Mouse (Mus musculus) adrenal gland, postnatal 0 days (tissue): ENCODE measurements around the gene Fkbp3. TPM values are rescaled to one million over a fixed set of nuclear protein-coding genes. Genes with fewer than 3 reads are reported as not detected.

ENCODE experiments used
- polyA plus RNA-seq: library from polyadenylated mRNA; unstranded; fragments of >200 nt; fragmentation: Nextera tagmentation; extraction: Ambion mirVana; gene quantifications from 2 replicates; pipeline ENCODE4 v1.2.1, GENCODE M21; 2015

Fkbp3 gene
- polyA plus RNA-seq, result 628 and 947 TPM in 2 replicates

DNA sequence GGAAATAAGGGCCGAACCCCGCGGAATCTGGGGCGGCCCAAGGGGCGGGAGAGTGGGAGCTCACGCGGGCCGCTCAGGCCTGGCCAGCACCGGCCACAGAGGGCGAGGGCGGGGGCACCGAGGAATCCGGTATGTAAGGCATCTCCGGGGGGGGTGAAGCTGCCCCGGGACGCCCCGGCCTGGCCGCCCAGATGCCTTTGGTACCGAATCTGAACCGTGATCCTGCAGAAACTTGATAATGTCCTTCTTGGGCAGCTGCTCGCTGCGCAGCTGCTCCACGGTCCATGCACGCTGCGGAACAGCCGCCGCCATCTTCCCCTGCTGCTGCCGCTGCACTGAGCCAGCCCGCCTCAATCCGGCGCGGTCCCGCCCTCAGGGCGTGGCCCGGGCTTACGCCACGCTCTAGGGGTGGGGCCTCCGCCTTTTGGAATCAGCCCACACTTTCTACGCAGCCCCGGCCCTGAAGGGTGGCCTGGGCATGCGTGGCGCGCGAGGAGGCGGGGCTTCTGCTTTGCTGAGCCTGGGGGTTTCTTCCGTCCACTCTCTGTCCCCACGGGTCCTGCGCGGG lies at the start of gene Fkbp3:
Fkbp3 (minus strand) TSS at position 397 of the 568 bp plus-strand sequence.

DNA sequence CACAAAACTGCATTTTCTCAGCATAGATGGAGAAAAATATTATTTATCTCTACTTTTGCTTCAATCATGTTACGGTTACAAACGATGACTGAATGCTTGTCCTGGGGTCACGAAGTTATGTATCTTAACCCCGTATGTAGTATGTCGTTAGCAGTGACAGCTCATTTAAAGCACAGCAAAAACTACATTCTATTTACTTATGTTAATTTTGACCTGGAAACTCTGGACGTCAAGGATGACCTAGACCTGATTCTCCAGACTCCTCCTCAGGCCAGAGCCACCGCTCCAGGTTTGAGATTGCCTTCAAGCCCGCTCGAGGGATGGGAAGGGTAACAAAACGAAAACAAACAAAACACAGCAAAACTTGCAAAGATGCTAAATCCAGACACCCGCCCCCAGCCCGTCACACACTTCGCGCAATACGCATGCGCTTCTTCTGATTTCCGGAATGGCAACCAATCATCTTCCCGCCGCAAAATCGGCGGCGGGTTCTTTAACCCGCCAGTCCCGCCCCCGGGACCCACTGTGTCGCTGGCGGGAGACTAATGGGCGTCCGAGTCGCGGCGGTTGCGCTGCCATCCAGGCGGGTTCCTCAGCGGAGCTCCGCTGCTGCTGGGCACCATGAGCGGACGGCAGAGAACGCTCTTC lies 1.4 kb upstream of the Fkbp3 start, which contains the start of gene Fancm:
Fancm (plus strand) TSS at position 519 of the 648 bp plus-strand sequence.

DNA sequence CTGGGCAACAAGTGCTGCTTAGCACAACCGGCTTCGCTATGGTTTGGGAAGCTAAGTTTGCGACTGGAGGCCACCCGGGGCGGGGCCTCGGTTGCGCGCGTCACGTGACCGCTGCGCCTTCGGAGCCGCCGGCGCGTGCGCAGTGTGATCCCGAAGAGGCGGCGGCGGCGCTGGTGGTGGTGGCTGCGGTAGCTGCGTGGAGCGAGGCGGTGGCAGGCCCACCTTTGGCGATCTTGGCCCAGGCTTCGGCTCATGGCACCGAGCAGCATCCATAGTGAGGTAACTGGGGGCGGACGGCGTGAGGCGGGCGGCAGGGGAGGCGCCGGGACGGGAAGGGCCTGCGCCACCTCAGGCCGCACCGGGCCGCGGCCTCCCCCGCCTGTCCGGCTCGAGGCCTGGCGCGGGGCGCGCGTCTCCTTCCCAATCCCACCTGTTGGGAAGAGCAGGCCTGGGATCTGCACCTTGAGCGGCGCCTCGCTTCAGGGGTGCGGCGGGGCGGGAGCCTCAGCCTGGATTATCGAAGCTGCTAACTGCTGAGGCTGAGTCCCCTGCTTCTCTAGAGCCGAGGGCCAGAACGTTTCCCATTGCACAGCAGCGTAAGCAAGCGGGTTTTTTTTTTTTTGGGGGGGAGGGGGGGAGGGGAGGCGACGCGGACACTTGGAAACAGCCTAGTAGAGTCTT lies 37.5 kb downstream of the Fkbp3 start, which contains the start of gene Prpf39:
Prpf39 (plus strand) TSS at position 144 of the 681 bp plus-strand sequence.

Other genes with a start within 250 kb of the Fkbp3 start
- gene Gm527, start 156.1 kb downstream of the Fkbp3 start, polyA plus RNA-seq, result 4.1 and 5.0 TPM in 2 replicates
- gene Klhl28, start 108.5 kb downstream of the Fkbp3 start, polyA plus RNA-seq, result 9.4 and 11.6 TPM in 2 replicates
- gene Togaram1, start 108.2 kb downstream of the Fkbp3 start, polyA plus RNA-seq, result 14.6 and 18.8 TPM in 2 replicates
- 18.4 and 30.9 TPM in 2 replicates for gene Prpf39, start 37.7 kb downstream of the Fkbp3 start, polyA plus RNA-seq
- gene Fancm, start 1.6 kb upstream of the Fkbp3 start, polyA plus RNA-seq, result 3.1 and 6.9 TPM in 2 replicates
- 18.1 and 22.4 TPM in 2 replicates for gene Mis18bp1, start 98.6 kb upstream of the Fkbp3 start, polyA plus RNA-seq
- not detected in 2 replicates for gene Wdr20rt, start 151.5 kb upstream of the Fkbp3 start, polyA plus RNA-seq